Mouse (Mus musculus) cerebellum, adult 2 months (tissue): ENCODE measurements around the gene Rbpjl.

Source experiments
- CTCF ChIP-seq: fragments of 200-500 bp; IDR thresholded peaks from 2 replicates; pipeline ENCODE4 v1.5.1; 2011; ENCODE audit warnings: low read depth, mild to moderate bottlenecking, control low read depth, low read length, moderate library complexity, borderline replicate concordance; ENCODE audit not compliant: insufficient read depth
- POLR2A ChIP-seq: fragments of 200-500 bp; IDR thresholded peaks from 2 replicates; pipeline ENCODE4 v1.6.1; 2011; ENCODE audit warnings: low read length, control low read depth, borderline replicate concordance; ENCODE audit not compliant: insufficient read depth

- TF ChIP-seq POLR2A (no peak), CTCF (no peak)
Measured at GRCm38 (mm10) chr2:164436961-164437360, 34.0 kb downstream of the Rbpjl start.
